Mouse (Mus musculus) embryo, embryonic 10 days (tissue): Measurements from ENCODE around the gene Vmn1r3.
"Not testable (repeated sequence)": the region's sequence is repeated elsewhere in the genome, so short reads cannot be mapped to it uniquely, and the experiment has no call there.

Experiments used
- DNase-seq: peaks from one replicate; pipeline ENCODE4 v3.0.0-alpha.2; 2015; ENCODE audit warnings: low spot score

The Vmn1r3 gene

DNA sequence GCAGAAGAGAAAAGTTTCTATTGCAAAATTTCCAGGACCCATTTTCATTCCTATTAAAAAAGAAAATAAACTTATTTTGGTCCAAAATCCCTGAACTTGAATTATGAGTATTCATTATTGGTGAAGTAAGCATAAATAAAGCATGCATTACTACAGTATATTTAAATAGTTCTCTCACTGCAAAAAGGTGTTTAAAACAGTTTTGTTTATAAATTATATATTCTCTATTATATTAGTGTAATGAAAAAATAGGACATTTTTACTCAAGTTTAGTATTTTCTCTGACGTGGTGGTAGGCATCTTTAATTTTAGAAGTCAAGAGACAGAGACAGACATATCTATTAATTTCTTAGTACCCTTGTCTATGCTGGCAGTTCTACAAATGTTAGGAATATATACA is at the start of gene Vmn1r3:
TSS of gene Vmn1r3 (minus strand) at position 101 of the 400 bp plus-strand sequence.
- not testable (repeated sequence) for DNase-seq

DNA sequence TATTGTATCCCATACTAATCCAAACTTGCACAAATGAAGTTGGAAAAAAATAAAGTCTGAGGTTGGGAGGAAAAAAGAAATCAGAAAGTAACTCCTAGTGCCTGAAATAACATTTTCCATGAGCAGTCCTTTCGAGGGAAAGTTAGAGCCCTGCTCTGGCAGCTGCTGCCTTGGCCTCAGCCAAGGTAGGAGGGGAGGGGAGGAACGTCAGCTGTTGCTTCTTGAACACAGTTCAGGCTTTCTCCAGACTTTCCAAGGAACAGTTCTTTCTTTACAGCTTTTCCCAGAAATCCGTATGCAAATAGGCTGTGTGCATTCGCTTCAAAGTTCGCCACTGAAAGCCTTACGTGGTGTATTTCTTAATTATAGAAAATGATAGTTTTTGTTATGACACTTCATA is 46.9 kb upstream of the Vmn1r3 start:
- peak; percentile 14 for DNase-seq

DNA sequence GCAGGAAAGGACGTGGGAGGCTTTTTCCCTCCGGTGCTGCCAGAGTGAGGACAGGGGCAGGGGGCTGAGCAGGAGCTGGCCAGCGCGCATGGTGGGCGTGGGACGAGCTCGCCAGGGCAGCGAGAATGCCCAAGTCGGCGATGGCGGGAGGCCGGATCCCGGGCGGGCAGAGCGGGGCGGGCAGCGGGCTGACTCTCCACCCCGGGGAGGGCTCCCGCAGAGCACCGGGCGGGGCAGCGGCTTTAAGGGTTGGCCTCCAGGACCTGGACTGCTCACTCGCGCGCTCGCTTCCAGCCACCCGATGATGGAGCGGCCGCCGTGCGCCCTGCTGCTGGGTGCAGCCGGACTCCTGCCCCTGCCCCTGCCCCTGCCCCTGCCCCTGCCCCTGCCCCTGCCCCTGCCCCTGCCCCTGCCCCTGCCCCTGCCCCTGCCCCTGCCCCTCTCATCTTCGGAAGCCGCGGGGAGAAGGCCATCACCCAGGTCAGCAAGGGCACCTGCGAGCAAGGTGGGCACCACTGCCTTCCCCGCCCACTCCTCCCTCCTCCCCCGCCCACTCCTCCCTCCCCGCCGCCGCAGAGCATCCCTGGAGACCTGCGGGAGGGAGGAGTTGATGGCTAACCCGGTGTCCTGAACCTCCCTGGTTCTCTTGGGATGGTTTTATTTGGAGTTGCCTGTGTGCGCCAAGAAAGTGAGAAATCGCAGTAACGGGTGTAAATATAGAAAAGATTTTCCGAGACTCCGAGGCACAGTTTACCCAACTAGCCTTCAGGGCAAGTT is 45.9 kb upstream of the Vmn1r3 start:
- peak; percentile 39 for DNase-seq

DNA sequence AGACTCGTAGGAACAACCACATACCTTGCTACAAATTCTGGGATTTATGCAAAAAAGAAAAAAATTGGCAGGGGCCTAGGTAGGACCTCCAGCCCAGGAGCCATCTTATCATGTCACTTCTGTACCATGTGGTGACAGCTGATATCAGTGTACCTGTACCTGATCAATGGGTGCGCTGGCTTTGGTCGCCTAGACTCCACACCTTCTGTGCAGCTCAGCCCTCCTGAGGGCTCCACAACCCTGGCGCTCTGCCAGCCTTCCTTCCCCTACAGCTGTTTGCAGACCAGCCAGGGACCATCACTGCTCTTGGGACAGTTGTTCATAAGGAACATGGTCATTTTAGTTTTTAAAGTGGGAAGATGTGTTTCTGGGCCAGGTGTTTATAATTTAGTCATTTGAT is 44.4 kb upstream of the Vmn1r3 start:
- DNase-seq: no peak

DNA sequence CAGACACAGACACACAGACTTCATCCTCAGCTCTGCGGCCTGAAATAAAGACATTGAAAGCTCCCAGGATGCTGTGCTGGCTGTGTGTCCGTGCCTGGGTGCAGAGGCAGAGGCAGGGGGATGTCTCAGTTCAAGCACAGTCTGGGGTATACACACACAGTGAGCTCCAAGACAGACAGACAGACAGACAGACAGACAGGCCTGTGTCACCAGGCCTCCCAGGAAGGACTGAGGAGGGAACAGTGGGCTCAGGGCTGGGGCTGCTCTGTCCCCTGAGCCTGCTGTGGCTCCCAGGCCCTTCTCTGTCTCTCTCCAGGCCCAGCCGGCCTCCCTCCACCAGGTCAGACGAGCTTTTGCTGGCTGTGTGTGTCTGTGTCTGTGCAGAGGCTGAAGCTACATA is 43.3 kb upstream of the Vmn1r3 start:
- no peak for DNase-seq

DNA sequence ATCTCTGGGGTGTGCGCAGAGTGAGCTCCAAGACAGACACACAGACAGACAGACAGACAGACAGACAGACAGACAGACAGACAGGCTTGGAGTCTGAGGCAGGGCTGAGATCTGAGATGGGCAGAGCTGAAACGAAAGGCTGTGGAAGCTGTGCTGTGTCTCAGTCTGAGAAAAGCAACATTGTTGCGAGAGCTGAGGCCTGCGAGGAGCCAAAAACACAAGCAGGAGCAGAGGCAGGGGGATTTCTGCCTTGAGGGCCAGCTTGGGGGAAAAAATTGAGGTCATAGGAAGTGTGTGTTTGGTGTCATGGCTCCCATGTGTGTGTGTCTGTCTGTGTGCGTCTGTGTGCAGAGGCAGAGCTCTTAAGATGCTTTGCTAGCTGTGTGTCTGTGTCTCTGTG is 42.6 kb upstream of the Vmn1r3 start:
- DNase-seq: no peak

DNA sequence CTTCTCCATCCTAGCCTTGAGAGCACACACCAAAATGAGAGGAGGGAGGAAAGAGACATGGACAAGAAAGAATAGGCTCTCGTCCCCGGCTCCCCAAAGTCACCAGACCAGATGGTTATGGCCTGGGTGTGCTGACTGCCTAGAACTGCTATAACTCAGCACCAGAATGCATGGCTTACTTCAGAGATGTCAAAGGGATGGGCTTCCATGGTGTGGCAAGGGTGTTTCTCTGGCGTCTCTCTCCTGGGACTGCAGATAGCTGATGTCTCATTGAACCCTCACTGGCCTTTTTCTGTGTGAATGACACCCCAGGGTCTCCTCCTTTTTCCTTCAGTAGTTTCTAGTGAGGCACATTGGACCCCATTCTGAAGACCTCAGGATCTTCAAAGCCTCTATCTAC is 41.3 kb upstream of the Vmn1r3 start:
- no peak for DNase-seq

DNA sequence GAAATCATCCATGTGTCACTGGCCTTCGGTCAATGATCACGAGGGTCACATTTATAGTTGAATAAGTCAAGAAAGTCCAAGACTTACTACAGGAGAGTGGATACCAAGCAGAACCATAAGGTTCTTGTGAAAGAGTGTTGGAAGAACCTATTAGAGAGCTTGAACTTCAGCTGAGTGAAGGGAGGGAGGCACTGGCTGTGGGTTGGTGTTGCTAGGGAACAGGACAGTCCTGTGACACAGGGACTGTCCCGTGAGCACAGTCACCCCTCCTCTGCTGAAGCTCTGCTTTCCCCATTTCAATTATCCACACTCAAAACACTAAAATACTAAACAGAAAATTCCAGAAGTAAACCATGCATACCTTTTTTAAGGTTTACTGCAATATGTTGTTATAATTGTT is 40.3 kb upstream of the Vmn1r3 start:
- not testable (repeated sequence) for DNase-seq

DNA sequence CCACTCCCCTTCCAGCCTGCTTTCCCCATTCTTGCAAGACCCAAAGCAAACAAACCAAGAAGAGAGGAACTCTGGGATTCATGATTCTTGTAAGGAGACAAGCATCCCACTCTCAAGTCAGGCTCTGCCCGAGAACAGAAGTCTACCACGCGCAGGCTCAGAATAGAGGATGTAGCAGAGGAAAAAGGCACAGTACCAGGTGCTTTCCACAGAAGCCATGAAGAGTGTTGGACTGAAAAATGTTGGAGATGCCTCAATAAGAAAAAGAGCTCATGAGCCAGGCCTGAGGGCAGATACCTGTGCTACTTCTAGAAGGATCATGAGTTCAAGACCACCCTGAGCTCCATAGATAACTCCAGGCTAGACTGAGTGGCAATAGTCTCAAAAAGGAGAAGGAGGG is 39.7 kb upstream of the Vmn1r3 start:
- DNase-seq: not testable (repeated sequence)

DNA sequence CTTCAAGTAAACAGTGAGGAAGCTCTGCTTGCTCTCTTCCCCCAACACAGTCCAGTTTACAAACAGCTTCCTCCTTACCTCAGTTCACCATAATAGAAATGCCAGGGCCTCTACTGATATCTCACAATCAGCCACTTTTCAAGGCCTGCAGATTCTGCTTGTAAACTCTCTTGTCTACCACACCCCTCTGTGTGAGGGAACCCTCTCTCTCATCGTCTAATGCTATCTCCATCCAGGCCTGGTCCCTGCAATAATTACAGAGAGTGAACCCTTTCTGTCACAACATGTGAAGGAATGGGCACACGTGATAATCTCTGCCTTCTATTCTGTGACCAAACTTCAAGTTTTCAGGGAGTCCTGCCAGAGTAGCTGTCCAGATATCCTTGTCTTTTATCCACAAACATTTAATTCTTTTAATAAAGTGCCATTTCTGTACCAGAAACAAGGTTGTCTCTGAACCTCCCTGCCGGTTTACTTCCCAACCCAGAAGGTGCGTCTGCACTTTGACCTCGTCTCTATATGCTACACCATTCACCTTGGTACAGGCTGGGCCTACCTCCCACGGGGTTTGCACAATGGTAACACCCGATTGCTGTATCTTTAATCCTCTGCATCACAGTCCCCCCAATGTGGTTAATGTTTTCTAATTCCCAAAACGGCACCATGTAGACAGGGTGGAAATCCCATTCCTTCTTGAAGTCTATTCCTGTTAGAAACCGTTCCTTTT is 38.5 kb upstream of the Vmn1r3 start:
- not testable (repeated sequence) for DNase-seq

DNA sequence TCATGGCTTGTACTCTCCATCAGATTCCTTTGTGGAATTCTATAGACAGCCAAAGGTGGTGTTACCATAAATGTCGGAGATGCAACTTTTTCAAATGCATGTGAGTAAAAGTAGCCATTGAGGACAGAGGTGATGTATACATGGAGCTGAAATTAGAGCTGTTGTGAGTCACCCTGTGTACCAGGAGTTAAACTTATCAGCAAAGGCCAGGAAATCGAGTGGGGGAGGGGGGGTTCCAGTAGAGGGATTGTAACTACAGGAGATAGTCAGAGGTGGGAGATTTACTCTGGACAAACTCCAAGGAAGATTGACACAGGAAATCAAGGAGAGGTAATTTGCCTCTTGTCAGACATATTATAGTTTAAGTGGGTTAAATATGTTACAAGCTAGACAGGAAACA is 31.2 kb upstream of the Vmn1r3 start:
- DNase-seq: not testable (repeated sequence)

DNA sequence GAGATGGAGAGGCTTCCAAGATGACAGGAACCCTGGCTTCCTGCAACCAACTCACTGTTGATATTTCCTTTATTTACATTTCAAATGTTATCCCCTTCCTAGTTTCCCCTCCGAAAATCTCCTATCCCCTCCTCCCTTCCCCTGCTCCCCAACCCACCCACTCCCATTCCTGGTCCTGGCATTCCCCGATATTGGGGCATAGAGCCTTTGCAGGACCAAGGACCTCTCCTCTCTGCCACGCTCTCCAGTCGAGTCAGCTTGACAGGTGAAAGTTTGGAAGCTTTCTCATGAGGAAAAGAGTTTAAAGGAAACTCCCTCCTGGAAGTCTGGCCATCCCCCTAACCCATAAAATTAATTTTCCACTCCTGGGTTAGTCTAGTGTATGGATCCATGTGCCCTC is 28.2 kb upstream of the Vmn1r3 start:
- not testable (repeated sequence) for DNase-seq

DNA sequence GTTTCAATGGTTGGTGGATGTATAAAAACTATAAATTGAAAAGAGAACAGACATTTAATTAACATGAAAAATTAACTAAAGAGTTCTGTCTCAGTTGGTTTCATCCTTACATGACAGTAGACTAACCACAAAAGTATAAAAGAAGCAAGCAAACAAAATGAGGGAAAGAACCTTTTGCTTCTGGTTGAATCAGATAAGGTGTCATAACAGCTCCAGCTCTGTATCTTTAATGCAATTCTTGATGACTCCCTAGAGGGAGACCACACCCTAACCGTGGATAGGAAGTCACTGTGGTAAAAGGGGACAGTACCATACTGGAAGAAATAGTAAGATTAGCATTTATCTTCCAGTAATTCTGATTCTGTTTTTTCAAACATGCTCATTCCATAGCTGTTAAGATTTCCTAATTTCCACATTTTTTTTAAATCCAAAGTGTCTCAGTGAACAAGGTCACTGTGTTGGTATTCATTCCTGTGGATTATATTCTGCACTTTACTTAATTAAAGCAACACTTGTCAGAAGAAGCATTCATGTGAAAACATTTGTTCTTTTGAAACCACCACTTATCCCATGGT is 24.6 kb upstream of the Vmn1r3 start:
- DNase-seq: not testable (repeated sequence)

DNA sequence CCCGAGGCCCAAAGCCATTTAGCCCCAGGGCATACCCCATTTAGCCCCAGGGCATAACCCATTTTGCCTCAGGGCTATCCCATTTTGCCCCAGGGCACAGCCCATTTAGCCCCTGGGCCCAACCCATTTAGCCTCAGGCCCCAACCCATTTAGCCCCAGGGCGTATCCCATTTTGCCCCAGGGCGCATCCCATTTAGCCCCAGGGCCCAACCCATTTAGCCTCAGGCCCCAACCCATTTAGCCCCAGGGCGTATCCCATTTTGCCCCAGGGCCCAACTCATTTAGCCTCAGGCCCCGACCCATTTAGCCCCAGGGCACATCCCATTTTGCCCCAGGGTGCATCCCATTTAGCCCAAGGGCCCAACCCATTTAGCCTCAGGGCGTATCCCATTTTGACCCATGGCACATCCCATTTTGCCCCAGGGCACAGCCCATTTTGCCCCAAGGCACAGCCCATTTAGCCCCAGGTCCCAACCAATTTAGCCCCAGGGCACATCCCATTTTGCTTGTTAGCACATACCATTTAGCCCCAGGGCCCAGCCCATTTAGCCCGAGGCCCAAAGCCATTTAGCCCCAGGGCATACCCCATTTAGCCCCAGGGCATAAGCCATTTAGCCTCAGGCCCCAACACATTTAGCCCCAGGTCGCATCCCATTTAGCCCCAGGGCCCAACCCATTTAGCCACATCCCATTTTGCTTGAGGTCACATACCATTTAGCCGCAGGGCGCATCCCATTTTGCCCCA is 8.2 kb downstream of the Vmn1r3 start:
- DNase-seq: not testable (repeated sequence)

DNA sequence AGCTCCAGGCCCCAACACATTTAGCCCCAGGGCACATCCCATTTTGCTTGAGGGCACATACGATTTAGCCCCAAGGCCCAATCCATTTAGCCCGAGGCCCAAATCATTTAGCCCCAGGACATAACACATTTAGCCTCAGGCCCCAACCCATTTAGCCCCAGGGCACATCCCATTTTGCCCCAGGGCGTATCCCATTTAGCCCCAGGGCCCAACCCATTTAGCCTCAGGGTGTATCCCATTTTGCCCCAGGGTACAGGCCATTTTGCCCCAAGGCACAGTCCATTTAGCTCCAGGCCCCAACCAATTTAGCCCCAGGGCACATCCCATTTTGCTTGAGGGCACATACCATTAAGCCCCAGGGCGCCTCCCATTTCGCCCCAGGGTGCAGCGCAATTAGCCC is 9.0 kb downstream of the Vmn1r3 start:
- DNase-seq: not testable (repeated sequence)

DNA sequence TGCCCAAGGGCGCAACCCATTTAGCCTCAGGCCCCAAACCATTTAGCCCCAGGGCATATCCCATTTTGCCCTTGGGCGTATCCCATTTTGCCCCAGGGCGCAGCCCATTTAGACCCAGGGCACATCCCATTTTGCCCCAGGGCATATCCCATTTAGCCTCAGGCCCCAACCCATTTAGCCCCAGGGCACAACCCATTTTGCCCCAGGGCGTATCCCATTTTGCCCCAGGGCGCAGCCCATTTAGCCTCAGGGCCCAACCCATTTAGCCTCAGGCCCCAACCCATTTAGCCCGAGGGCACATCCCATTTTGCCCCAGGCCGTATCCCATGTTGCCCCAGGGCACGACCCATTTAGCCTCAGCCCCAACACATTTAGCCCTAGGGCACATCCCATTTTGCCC is 9.4 kb downstream of the Vmn1r3 start:
- not testable (repeated sequence) for DNase-seq

DNA sequence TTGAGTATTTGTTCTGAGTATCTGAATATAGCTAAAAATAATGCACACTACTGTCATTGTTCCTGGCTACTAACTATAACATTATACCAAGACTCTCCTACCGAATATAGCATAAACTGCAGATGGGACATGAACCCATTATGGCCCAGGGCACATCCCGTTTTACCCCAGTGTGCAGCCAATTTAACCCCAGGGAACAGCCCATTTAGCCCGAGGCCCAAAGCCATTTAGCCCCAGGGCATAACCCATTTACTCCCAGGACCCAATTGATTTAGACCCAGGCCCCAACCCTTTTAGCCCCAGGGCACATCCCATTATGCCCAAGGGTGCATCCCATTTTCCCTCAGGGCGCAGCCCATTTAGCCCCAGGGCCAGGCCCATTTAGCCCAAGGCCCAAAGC is 10.6 kb downstream of the Vmn1r3 start:
- DNase-seq: not testable (repeated sequence)

DNA sequence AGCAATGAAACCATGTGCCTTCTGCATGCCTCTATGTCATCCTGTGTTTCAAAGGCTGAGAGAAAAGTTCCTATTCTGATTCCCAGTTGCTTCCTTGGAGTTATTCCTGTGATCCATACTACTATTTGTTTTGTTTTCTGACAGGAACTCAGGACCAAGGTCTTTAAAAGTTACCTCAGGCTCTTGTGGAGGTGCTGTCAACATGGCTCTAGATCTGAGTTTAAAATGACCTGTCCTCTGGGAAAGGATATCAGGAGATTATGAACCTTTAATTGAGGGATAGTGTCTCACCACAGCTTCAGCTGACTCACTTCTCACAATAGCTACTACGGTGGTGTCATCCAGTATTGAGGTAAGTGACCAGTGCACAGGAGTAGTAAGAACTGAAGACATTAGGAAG is 18.1 kb downstream of the Vmn1r3 start, which contains the start of gene Vmn1r2:
TSS of gene Vmn1r2 (plus strand) at position 301 of the 400 bp plus-strand sequence.
- not testable (repeated sequence) for DNase-seq

DNA sequence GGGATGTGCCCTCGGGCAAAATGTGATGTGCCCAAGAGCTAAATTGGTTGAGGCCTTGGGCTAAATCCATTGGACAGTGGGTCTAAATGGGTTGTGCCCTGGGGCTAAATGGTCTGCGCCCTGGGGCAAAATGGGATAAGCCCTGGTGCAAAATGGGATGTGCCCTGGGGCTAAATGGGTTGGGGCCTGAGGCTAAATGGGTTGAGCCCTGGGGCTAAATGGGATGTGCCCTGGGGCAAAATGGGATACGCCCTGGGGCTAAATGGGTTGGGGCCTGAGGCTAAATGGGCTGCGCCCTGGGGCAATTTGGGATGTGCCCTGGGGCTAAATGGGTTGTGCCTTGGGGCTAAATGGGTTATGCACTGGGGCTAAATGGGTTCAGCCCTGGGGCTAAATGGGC is 20.1 kb downstream of the Vmn1r3 start:
- DNase-seq: no peak

DNA sequence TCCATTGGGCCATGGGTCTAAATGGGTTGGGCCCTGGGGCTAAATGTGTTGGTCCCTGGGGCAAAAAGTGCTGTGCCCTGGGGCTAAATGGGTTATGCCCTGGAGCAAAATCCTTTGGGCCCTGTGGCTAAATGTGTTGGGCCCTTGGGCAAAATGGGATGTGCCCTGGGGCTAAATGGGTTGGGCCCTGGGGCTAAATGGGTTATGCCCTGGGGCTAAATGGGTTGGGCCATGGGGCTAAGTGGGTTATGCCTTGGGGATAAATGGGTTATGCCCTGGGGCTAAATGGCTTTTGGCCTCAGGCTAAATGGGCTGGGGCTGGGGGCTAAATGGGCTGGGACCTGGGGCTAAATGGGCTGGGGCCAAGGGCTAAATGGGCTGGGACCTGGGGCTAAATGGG is 20.7 kb downstream of the Vmn1r3 start:
- DNase-seq: not testable (repeated sequence)

DNA sequence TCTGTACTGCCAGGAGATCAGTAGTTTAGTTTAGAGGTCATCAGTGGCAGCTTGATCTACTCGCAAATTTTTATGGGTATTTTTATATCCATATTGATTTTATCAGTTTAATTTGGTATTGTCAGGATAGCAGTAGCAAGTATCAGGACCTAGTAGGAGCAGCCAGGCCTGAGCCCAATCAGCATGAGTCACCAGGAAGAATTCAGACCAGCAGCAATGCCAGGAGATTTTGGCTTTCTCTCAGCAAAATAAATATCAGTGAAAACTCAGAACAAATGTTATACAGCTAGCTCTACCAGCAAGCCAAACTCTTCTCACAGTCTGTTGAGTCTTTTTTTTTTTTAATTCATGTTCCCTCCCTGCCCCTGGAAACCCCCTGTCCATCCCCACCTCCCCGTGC is 31.8 kb downstream of the Vmn1r3 start:
- DNase-seq: not testable (repeated sequence)

DNA sequence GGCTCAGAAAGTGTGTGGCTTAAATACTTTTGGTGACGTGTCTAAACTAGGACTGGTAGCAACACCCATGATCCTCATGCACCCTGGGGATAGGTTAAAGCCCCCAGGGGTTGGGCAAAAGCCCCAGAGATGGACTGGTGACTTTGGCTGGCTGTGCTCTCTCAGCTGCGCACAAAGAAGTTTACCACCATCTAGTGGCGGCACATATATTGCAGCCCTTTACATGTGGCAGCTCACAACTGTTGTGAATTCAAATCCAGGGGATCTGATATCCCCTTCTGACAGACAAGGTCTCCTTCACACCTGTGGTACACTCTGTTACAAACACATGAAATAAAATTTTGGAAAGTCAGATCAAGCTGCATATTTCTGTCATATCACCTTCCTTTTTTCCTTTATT is 37.2 kb downstream of the Vmn1r3 start:
- DNase-seq: not testable (repeated sequence)
